Mouse (Mus musculus) liver, embryonic 11.5 days (tissue): ENCODE data around the gene Lsmem1. TPM values are rescaled to one million over a fixed set of nuclear protein-coding genes. Genes with fewer than 3 reads are reported as not detected.

Source experiments
- ATAC-seq: fragments of 200-750 bp; cut with Nextera tagmentation; replicated peaks from 2 replicates; pipeline ENCODE4 v1.8.0; 2017; ENCODE audit warnings: moderate number of reproducible peaks, mild to moderate bottlenecking, moderate TSS enrichment, moderate library complexity; ENCODE audit not compliant: low FRiP score
- DNase-seq: peaks from one replicate; pipeline ENCODE4 v3.0.0-alpha.2; 2017; ENCODE audit warnings: low spot score
- H3K27ac ChIP-seq: fragments of 300-500 bp; sonication (generic); 2 replicates; pipeline ENCODE4 v1.5.1; 2014; ENCODE audit warnings: mild to moderate bottlenecking, low read depth, low read length, control low read depth
- H3K27me3 ChIP-seq: fragments of 300-500 bp; sonication (generic); replicated peaks from 2 replicates; pipeline ENCODE4 v1.6.1; 2014; ENCODE audit warnings: low read length, mixed read lengths; ENCODE audit not compliant: control insufficient read depth, insufficient read depth
- H3K36me3 ChIP-seq: fragments of 300-500 bp; sonication (generic); 2 replicates; pipeline ENCODE4 v1.6.1; 2014; ENCODE audit warnings: mild to moderate bottlenecking, low read length, moderate library complexity, mixed read lengths; ENCODE audit not compliant: control insufficient read depth, insufficient read depth
- H3K4me1 ChIP-seq: fragments of 300-500 bp; sonication (generic); replicated peaks from 2 replicates; pipeline ENCODE4 v1.6.1; 2014; ENCODE audit warnings: low read length, mixed read lengths; ENCODE audit not compliant: control insufficient read depth, insufficient read depth
- H3K4me2 ChIP-seq: fragments of 300-500 bp; sonication (generic); 2 replicates; pipeline ENCODE4 v1.6.1; 2014; ENCODE audit warnings: mild to moderate bottlenecking, control low read depth, moderate library complexity
- H3K4me3 ChIP-seq: fragments of 300-500 bp; sonication (generic); 2 replicates; pipeline ENCODE4 v1.5.1; 2014; ENCODE audit warnings: low read depth, low read length, control low read depth
- H3K9ac ChIP-seq: fragments of 300-500 bp; sonication (generic); 2 replicates; pipeline ENCODE4 v1.6.1; 2014; ENCODE audit warnings: low read depth, low read length, control low read depth
- H3K9me3 ChIP-seq: fragments of 300-500 bp; sonication (generic); 2 replicates; pipeline ENCODE4 v1.6.1; 2016; ENCODE audit warnings: low read length, inconsistent platforms, mixed read lengths; ENCODE audit not compliant: control insufficient read depth
- WGBS: fragments of 180-500 bp; shearing (Covaris S2); extraction: QIAGEN DNeasy Blood & Tissue Kit; methylation state at CpG from one replicate; pipeline ENCODE4 v1.1.7; 2014; 5-methylcytosine and 5-hydroxymethylcytosine counted together
- polyA plus RNA-seq: library from polyadenylated mRNA; unstranded; fragments of >200 nt; fragmentation: Nextera tagmentation; extraction: Ambion mirVana; gene quantifications from 2 replicates; pipeline ENCODE4 v1.2.1, GENCODE M21; 2014

Lsmem1 gene
- polyA plus RNA-seq, 1 experiment from 2014 or later: 0.14 TPM

- no peak overlapping the region for H3K4me2 ChIP-seq
- no peaks in the 10 kb centered on the region for H3K9me3 ChIP-seq
- H3K4me1 ChIP-seq: no peaks in the 10 kb centered on the region
- DNase-seq: no peak
- H3K27ac ChIP-seq: no peak overlapping the region
- no peak overlapping the region for H3K4me3 ChIP-seq
- WGBS: 85% methylated on average over 2 of the region's 2 CpGs
- no peak for ATAC-seq
- H3K9ac ChIP-seq: no peak overlapping the region
- no peaks in the 10 kb centered on the region for H3K27me3 ChIP-seq
- no peaks in the 10 kb centered on the region for H3K36me3 ChIP-seq
Observed at GRCm38 (mm10) chr12:40171637-40172036, 27.7 kb downstream of the Lsmem1 start.

DNA sequence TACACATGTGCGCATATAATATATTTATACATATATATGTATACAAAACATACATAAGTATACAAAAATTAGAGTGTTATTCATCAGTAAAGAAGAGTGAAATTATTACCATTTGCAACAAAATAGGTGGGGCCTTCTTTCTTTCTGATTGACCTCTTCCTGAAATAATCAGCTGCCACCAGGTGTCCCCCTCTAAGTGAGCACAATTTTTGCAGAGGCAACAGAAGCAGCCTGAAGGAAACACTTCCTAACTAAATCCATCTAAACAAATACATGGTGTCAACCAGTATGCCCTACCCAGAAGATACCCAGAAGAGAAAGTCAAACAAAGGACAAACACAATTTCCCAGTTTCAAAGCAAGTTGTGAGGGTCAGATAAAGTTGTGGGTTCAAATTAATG lies 29.6 kb downstream of the Lsmem1 start:
- no peaks in the 10 kb centered on the region for H3K36me3 ChIP-seq
- H3K4me2 ChIP-seq: no peak overlapping the region
- H3K4me1 ChIP-seq: no peaks in the 10 kb centered on the region
- no peaks in the 10 kb centered on the region for H3K9me3 ChIP-seq
- H3K27me3 ChIP-seq: no peaks in the 10 kb centered on the region
- H3K4me3 ChIP-seq: no peak overlapping the region
- H3K9ac ChIP-seq: no peak overlapping the region
- ATAC-seq (no peak), DNase-seq (no peak)
- WGBS: 94% methylated on average over 1 of the region's 1 CpGs
- no peak overlapping the region for H3K27ac ChIP-seq

DNA sequence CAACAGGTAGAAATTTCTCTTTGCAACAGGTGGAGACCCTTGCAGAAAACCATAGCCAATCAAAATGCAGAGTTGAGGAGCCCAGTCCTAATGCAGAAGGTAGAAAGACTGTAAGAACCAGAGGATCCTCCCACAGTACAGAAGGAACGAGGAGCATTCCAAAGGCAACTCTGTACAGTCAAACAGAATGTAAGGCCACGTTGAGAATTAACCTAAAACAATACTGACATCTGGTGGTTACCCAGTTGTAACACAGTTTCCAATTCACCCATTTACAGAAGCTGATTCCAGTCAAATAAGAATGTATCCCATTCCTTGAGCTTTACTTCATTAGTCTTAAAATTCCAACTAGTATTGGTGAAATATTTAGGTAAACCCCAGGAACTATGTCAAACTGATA lies 34.7 kb downstream of the Lsmem1 start:
- H3K4me1 ChIP-seq: no peaks in the 10 kb centered on the region
- WGBS: 7% methylated on average over 2 of the region's 2 CpGs
- H3K27ac ChIP-seq: no peak overlapping the region
- H3K27me3 ChIP-seq: no peaks in the 10 kb centered on the region
- H3K36me3 ChIP-seq: no peaks in the 10 kb centered on the region
- no peak overlapping the region for H3K4me3 ChIP-seq
- no peak for DNase-seq
- H3K9me3 ChIP-seq: no peaks in the 10 kb centered on the region
- H3K4me2 ChIP-seq: no peak overlapping the region
- ATAC-seq: no peak
- H3K9ac ChIP-seq: no peak overlapping the region

- 72% methylated on average over 2 of the region's 2 CpGs for WGBS
Observed at GRCm38 (mm10) chr12:40160777-40161176, 38.5 kb downstream of the Lsmem1 start.

DNA sequence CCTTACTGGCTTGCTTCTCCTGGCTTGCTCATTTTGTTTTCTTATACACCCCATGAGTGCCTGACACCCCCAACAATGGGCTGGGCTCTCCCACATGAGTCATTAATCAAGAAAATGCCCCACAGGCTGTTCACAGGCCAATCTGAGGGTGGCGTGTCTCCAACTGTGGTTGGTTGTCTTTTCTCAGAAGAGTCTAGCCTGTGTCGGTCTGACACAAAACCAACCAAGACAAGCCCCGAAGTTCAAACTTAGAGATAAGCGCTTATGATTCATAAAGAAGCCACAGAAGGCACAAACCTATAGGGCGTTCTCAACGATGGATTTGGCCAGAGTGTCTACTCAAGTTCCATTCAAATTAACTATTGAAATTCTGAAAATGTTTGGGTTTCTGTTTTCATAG lies 45.1 kb downstream of the Lsmem1 start:
- H3K27me3 ChIP-seq: no peaks in the 10 kb centered on the region
- H3K9ac ChIP-seq: no peak overlapping the region
- H3K36me3 ChIP-seq: no peaks in the 10 kb centered on the region
- no peaks in the 10 kb centered on the region for H3K4me1 ChIP-seq
- no peak overlapping the region for H3K4me3 ChIP-seq
- no peak for ATAC-seq
- DNase-seq: no peak
- no peak overlapping the region for H3K27ac ChIP-seq
- no peaks in the 10 kb centered on the region for H3K9me3 ChIP-seq
- no peak overlapping the region for H3K4me2 ChIP-seq
- 67% methylated on average over 6 of the region's 6 CpGs for WGBS

More at GRCm38 (mm10) chr12:40160777-40161176, 38.5 kb downstream of the Lsmem1 start:
- H3K36me3 ChIP-seq: no peaks in the 10 kb centered on the region
- H3K27ac ChIP-seq: no peak overlapping the region
- no peaks in the 10 kb centered on the region for H3K9me3 ChIP-seq
- no peak overlapping the region for H3K4me3 ChIP-seq
- no peaks in the 10 kb centered on the region for H3K4me1 ChIP-seq
- H3K9ac ChIP-seq: no peak overlapping the region
- no peaks in the 10 kb centered on the region for H3K27me3 ChIP-seq
- no peak overlapping the region for H3K4me2 ChIP-seq
- ATAC-seq: no peak
- DNase-seq: no peak

GRCm38 (mm10) chr12:40152353-40153069 lies 46.8 kb downstream of the Lsmem1 start:
- Histone ChIP-seq H3K4me1 (no peaks in the 10 kb centered on the region), H3K27ac (no peak overlapping the region), H3K36me3 (no peaks in the 10 kb centered on the region), H3K9me3 (no peaks in the 10 kb centered on the region), H3K27me3 (no peaks in the 10 kb centered on the region), H3K4me2 (no peak overlapping the region), H3K9ac (no peak overlapping the region), H3K4me3 (no peak overlapping the region)
- WGBS: 53% methylated on average over 8 of the region's 8 CpGs
- ATAC-seq: no peak
- DNase-seq: no peak

DNA sequence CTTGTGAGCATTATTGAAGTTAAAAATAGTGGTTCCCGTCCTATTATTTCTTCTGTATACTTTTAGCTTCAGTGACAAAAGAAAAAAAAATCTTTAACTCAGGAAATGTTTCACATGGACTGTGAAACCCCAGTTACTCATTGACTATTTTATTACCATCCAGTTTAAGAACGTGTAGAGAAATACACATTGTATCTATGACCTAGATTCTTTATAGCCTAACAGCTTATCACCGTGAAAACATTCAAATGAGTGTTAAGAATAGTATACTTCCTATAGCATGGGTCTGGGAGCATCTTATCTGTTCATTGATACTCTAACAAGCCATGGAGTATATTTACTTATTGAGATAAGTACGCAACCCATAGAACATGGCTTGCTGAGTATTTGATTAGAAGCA lies 52.0 kb downstream of the Lsmem1 start:
- WGBS: 60% methylated on average over 4 of the region's 4 CpGs
- ATAC-seq: no peak
- no peaks in the 10 kb centered on the region for H3K9me3 ChIP-seq

DNA sequence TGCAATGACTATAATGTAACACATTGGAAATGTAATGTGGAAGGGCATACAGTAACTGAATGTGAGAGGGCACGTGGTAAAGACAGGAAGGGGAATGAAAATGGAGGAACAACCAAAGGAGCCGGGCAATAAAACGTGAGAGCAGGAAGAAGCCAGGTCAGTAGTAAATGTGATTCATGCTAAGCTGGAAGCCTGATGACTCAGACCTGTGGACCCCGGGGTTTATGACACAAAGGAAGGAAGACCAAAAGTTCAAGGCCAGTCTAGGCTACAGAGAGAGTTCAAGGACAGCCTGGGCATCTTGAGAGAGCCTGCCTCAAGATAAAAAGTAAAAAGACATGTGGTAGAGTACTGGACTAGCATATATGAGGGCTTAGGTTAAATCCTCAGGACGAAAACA lies 52.8 kb downstream of the Lsmem1 start:
- H3K27me3 ChIP-seq: no peaks in the 10 kb centered on the region
- H3K27ac ChIP-seq: no peak overlapping the region
- H3K36me3 ChIP-seq: no peaks in the 10 kb centered on the region
- DNase-seq: no peak
- no peak overlapping the region for H3K9ac ChIP-seq
- WGBS: 57% methylated on average over 5 of the region's 5 CpGs
- no peaks in the 10 kb centered on the region for H3K4me1 ChIP-seq
- no peak overlapping the region for H3K4me3 ChIP-seq
- H3K9me3 ChIP-seq: no peaks in the 10 kb centered on the region
- ATAC-seq: no peak
- H3K4me2 ChIP-seq: no peak overlapping the region

More for the DNA sequence above, 52.0 kb downstream of the Lsmem1 start:
- H3K36me3 ChIP-seq: no peaks in the 10 kb centered on the region
- H3K4me3 ChIP-seq: no peak overlapping the region
- no peak overlapping the region for H3K9ac ChIP-seq
- no peaks in the 10 kb centered on the region for H3K27me3 ChIP-seq
- no peaks in the 10 kb centered on the region for H3K4me1 ChIP-seq
- no peak overlapping the region for H3K27ac ChIP-seq
- no peak for DNase-seq
- no peak overlapping the region for H3K4me2 ChIP-seq

- Histone ChIP-seq H3K4me1 (no peaks in the 10 kb centered on the region), H3K27ac (no peak overlapping the region), H3K9me3 (no peaks in the 10 kb centered on the region), H3K36me3 (no peaks in the 10 kb centered on the region), H3K4me3 (no peak overlapping the region), H3K27me3 (no peaks in the 10 kb centered on the region), H3K4me2 (no peak overlapping the region), H3K9ac (no peak overlapping the region)
- DNase-seq: no peak
- ATAC-seq: no peak
- 63% methylated on average over 5 of the region's 5 CpGs for WGBS
Observed at GRCm38 (mm10) chr12:40140706-40141105, 58.6 kb downstream of the Lsmem1 start.
